Mouse (Mus musculus) lung, embryonic 14.5 days (tissue): ENCODE measurements at regions not wholly inside any gene's neighbourhood (a gene's known extent, or its start where the extent isn't known, plus 50 kb on each side); places are given as distances from the start of the nearest gene placed in this dataset.
A peak's percentile ranks its signal among the peaks of the same experiment; 100 is the strongest.
"Not testable (repeated sequence)": the region's sequence is repeated elsewhere in the genome, so short reads cannot be mapped to it uniquely, and the experiment has no call there.

Experiments used
- ATAC-seq: fragments of 200-750 bp; cut with Nextera tagmentation; 2 replicates; pipeline ENCODE4 v1.8.0; 2017; ENCODE audit warnings: mild to moderate bottlenecking, moderate TSS enrichment, moderate library complexity; ENCODE audit not compliant: insufficient read depth
- DNase-seq: peaks from one replicate; pipeline ENCODE4 v3.0.0-alpha.2; 2015
- H3K27ac ChIP-seq: fragments of 300-500 bp; sonication (generic); 2 replicates; pipeline ENCODE4 v1.5.1; 2014; ENCODE audit warnings: low read depth, mild to moderate bottlenecking, moderate library complexity
- H3K27me3 ChIP-seq: fragments of 300-500 bp; sonication (generic); 2 replicates; pipeline ENCODE4 v1.6.1; 2014; ENCODE audit warnings: low read length, control low read depth; ENCODE audit not compliant: insufficient read depth
- H3K36me3 ChIP-seq: fragments of 300-500 bp; sonication (generic); 2 replicates; pipeline ENCODE4 v1.6.1; 2014; ENCODE audit warnings: control low read depth; ENCODE audit not compliant: insufficient read depth
- H3K4me1 ChIP-seq: fragments of 300-500 bp; sonication (generic); 2 replicates; pipeline ENCODE4 v1.6.1; 2014; ENCODE audit warnings: antibody characterized with exemption, control low read depth; ENCODE audit not compliant: insufficient read depth
- H3K4me2 ChIP-seq: fragments of 300-500 bp; sonication (generic); 2 replicates; pipeline ENCODE4 v1.6.1; 2014; ENCODE audit warnings: mild to moderate bottlenecking
- H3K4me3 ChIP-seq: fragments of 300-500 bp; sonication (generic); 2 replicates; pipeline ENCODE4 v1.5.1; 2014; ENCODE audit warnings: low read depth, low read length
- H3K9ac ChIP-seq: fragments of 300-500 bp; sonication (generic); 2 replicates; pipeline ENCODE4 v1.6.1; 2014
- H3K9me3 ChIP-seq: fragments of 300-500 bp; sonication (generic); 2 replicates; pipeline ENCODE4 v1.6.1; 2016; ENCODE audit warnings: low read depth, low read length, control low read depth
- CTCF ChIP-seq: IDR thresholded peaks from 2 replicates; pipeline ENCODE4 v1.5.1; 2016; ENCODE audit warnings: antibody characterized with exemption, low read depth
- WGBS: fragments of 180-500 bp; shearing (Covaris S2); extraction: QIAGEN DNeasy Blood & Tissue Kit; methylation state at CpG from one replicate; pipeline ENCODE4 v1.1.7; 2014; 5-methylcytosine and 5-hydroxymethylcytosine counted together

DNA sequence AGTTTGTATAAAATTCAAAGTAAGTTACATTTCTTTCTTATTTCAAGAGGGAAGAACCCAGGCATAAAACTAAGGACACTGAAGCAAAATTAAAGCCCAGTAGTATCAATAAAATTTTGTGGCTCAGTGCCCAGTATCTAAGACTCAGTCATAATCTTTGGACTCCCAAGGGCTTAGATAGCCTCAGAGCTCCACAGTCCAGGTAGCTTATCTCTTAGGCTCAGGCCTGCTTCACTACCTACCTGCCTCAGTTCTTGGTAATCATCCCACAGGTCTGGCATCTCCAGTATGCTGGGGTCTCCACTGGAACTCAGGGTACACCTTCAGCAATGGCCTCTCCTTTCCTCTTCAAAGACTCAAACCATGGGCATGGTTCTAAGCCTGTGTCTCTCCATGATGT lies 530.3 kb downstream of the Dad1 start:
- not testable (repeated sequence) for H3K27me3 ChIP-seq, H3K27ac ChIP-seq, H3K9me3 ChIP-seq, H3K9ac ChIP-seq, H3K36me3 ChIP-seq, ATAC-seq, H3K4me2 ChIP-seq, H3K4me3 ChIP-seq, DNase-seq, H3K4me1 ChIP-seq

DNA sequence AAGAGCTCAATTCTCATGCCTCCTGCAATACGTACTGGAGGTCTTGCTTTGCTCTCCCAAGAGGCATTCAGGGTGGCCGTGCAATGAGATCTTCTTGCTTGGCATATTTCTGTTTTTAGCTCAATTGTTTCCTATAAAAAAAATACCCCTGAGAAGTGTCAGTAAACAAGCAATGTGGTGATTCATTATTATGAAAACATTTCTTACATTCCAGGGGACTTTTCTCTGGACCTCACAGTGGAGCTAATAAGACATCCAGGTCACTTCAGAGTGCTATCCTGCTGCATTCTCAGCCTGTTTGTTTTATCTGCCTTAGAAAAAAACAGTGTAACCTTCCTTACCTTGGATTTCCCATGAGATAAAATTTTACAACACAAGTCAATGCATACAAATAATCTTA lies 532.0 kb downstream of the Dad1 start:
- not testable (repeated sequence) for H3K27me3 ChIP-seq, H3K9ac ChIP-seq, DNase-seq, ATAC-seq, H3K9me3 ChIP-seq, H3K27ac ChIP-seq, H3K4me3 ChIP-seq, H3K36me3 ChIP-seq, H3K4me2 ChIP-seq, H3K4me1 ChIP-seq
- whole genome bisulfite sequencing = 49% methylated on average over 2 of the region's 2 CpGs

- H3K4me3 ChIP-seq, H3K9ac ChIP-seq, H3K27ac ChIP-seq, H3K27me3 ChIP-seq, H3K4me2 ChIP-seq, H3K9me3 ChIP-seq, H3K36me3 ChIP-seq, H3K4me1 ChIP-seq, ATAC-seq: not testable (repeated sequence)
- peak; percentile 80 for DNase-seq
- 4% methylated on average over 2 of the region's 3 CpGs for WGBS
- TF ChIP-seq CTCF = peak; percentile 47
Measured at GRCm38 (mm10) chr14:53709627-53710026, 544.3 kb downstream of the Dad1 start.

- 74% methylated on average over 5 of the region's 5 CpGs for WGBS
Measured at GRCm38 (mm10) chr14:53704351-53704750, 549.6 kb downstream of the Dad1 start.

DNA sequence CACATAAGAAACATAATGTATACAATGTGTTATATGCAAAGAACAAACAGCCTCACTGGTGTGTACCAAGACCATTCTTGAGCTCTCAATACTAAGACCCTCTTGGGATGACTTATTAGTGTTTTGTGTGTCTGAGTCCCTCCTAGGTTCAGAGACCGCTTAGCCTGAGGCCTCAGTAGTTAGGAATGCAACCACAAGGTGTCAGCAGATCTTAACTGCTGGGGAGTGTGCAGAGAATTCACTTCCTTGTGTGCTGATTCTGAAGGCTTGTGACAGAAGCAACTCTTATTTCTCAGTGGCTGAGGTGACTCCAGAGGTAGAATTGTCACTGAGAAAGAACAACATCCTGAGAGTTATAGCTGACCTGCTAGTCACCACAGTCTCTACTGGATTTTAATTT lies 550.3 kb downstream of the Dad1 start:
- not testable (repeated sequence) for H3K4me1 ChIP-seq, H3K36me3 ChIP-seq, H3K9me3 ChIP-seq, H3K4me2 ChIP-seq, H3K27ac ChIP-seq, H3K4me3 ChIP-seq, H3K9ac ChIP-seq, ATAC-seq, H3K27me3 ChIP-seq
- DNase-seq = peak; percentile 4
- peak; percentile 29 for TF ChIP-seq CTCF
- 17% methylated on average over 1 of the region's 1 CpGs for WGBS

More at GRCm38 (mm10) chr14:53704351-53704750, 549.6 kb downstream of the Dad1 start:
- DNase-seq, H3K4me3 ChIP-seq, H3K9me3 ChIP-seq, ATAC-seq, H3K4me2 ChIP-seq, H3K9ac ChIP-seq, H3K36me3 ChIP-seq, H3K27me3 ChIP-seq, H3K27ac ChIP-seq, H3K4me1 ChIP-seq: not testable (repeated sequence)

- H3K4me3 ChIP-seq, H3K36me3 ChIP-seq, H3K27me3 ChIP-seq, H3K4me1 ChIP-seq, H3K27ac ChIP-seq, DNase-seq, H3K9me3 ChIP-seq, H3K4me2 ChIP-seq, ATAC-seq, H3K9ac ChIP-seq: not testable (repeated sequence)
- 50% methylated on average over 4 of the region's 4 CpGs for WGBS
Measured at GRCm38 (mm10) chr14:53684100-53684499, 569.8 kb downstream of the Dad1 start.

DNA sequence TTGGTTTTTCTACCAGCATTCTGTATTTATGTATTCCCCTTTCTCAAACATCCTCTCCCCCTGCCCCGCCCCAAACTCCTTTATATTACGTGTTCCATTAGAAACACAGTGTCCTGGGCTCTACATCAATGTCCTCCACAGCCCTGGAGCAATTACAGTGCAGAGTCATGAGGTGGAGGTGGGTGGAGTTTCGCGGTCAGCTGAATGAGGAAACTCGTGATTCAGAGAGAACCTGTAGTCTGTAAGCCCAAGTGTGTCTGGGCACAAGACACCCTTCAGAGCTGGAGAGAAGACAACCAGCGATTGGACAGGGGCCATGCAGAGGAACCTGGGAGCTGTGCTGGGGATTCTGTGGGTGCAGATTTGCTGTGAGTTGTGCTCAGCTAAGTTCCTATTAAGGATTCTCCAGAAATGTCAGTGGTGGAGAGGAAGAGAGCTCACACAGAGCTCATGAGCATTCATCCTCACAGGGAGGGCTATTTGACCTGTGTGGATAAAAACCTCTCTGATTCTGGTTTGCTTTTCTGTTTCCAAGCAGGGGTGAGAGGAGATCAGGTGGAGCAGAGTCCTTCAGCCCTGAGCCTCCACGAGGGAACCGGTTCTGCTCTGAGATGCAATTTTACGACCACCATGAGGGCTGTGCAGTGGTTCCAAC lies 570.4 kb downstream of the Dad1 start:
- not testable (repeated sequence) for H3K27me3 ChIP-seq, H3K9ac ChIP-seq, H3K36me3 ChIP-seq, H3K9me3 ChIP-seq, DNase-seq, H3K4me3 ChIP-seq, ATAC-seq, H3K27ac ChIP-seq, H3K4me1 ChIP-seq, H3K4me2 ChIP-seq
- 67% methylated on average over 9 of the region's 9 CpGs for WGBS

DNA sequence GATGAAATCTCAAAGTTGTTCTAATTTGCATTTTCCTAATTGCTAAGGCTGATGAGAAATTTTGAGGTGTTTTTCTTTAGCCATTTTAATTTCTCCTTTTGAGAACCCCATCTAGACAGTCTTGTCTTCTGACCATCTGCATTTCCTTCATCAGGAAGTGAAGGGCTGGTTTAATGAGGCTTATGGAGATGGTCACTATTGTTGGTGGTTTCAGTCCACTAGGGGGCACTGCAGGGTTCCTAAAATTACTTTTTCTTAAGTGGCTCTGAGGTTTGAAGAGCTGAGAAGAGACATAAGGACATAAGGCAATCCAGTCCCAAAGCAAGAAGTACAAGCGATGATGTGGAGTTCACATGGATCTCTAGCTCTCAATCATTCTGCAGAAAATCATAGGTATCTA lies 571.2 kb downstream of the Dad1 start:
- H3K27ac ChIP-seq, H3K9me3 ChIP-seq, H3K27me3 ChIP-seq, DNase-seq, H3K4me2 ChIP-seq, H3K4me1 ChIP-seq, ATAC-seq, H3K4me3 ChIP-seq, H3K9ac ChIP-seq, H3K36me3 ChIP-seq: not testable (repeated sequence)
- WGBS = 84% methylated on average over 1 of the region's 1 CpGs

GRCm38 (mm10) chr14:53681320-53681719 lies 572.6 kb downstream of the Dad1 start:
- not testable (repeated sequence) for H3K9me3 ChIP-seq, DNase-seq, ATAC-seq, H3K36me3 ChIP-seq, H3K4me1 ChIP-seq, H3K9ac ChIP-seq, H3K27ac ChIP-seq, H3K4me2 ChIP-seq, H3K4me3 ChIP-seq, H3K27me3 ChIP-seq
- 75% methylated on average over 5 of the region's 5 CpGs for WGBS
